Mouse (Mus musculus) cerebellum, adult 18-20 months (tissue): ENCODE data around the gene Pappa2.

Experiments used
- DNase-seq, 2 experiments: peaks; one replicate each; pipeline ENCODE4 v3.0.0; 2021

Gene Pappa2

DNA sequence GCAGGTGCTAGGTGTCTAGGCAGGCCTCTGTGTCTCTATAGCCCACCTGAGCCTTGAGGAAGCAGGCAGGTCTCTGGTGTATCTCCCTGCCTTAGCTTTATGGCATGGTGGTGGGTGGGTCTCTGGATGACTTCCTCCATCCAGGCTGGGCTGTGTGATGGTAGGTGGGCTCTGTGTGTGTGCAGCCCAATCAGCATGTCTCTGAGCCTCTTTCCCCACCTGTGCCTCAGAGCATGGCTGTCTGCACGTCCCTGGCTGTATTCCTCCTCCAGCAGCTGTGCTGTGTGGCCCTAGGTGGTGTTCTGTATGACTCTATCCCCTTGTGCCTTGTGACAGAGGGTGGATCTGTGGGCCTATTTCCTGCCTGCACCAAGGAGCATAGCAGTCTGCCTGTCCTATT is at the start of gene Pappa2:
Gene Pappa2, minus strand, starts transcription at position 101 of the 400 bp plus-strand sequence.
- DNase-seq: no peak

DNA sequence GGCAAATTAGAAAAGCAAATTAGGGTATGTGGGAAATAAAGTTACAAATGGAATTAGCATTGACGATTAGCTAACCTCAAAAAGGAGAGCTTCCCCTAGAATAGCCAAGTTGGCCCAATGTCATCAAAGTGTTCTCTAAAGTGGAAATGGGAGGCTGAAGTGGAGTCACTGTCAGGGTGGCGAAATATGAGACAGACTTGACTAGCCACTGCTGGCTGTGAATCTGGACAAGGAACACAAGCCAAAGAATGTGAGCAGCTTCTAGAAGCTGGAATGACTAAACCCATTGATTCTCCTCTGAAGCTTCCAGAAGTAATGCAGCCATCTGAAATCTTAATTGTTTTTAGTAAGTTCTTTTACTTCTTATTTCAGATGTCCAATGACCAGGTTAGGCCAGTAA is 48.8 kb upstream of the Pappa2 start:
- DNase-seq: no peak

- no peak for DNase-seq
These were observed 34.8 kb upstream of the Pappa2 start for GRCm38 (mm10) chr1:159014940-159015660.

DNA sequence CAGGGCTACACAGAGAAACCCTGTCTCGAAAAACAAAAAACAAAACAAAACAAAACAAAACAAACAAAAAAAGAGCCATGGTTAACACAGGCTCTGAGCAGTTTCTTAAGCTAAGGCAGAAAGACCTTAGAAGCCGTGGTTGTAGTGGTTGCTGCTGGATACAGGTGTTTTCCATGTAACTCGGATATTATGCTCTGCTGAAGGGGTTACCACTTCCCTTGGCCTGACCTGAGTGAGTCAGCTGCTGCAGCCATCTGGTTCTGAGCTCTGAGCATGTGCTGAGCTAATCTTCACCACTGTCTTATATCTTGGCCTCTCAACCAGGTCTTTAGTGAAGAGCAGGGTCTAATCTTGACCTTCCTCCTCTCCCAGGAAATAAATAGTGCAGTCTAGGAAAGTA is 6.8 kb upstream of the Pappa2 start:
- no peak for DNase-seq

- no peak for DNase-seq
These were observed 17.9 kb downstream of the Pappa2 start for GRCm38 (mm10) chr1:158962340-158962739.

GRCm38 (mm10) chr1:158960984-158961383 is 19.3 kb downstream of the Pappa2 start:
- no peak for DNase-seq

GRCm38 (mm10) chr1:158960549-158960948 is 19.7 kb downstream of the Pappa2 start:
- DNase-seq: no peak

- DNase-seq: no peak
These were observed 23.9 kb downstream of the Pappa2 start for GRCm38 (mm10) chr1:158956361-158956760.

GRCm38 (mm10) chr1:158954785-158955184 is 25.5 kb downstream of the Pappa2 start:
- no peak for DNase-seq

DNA sequence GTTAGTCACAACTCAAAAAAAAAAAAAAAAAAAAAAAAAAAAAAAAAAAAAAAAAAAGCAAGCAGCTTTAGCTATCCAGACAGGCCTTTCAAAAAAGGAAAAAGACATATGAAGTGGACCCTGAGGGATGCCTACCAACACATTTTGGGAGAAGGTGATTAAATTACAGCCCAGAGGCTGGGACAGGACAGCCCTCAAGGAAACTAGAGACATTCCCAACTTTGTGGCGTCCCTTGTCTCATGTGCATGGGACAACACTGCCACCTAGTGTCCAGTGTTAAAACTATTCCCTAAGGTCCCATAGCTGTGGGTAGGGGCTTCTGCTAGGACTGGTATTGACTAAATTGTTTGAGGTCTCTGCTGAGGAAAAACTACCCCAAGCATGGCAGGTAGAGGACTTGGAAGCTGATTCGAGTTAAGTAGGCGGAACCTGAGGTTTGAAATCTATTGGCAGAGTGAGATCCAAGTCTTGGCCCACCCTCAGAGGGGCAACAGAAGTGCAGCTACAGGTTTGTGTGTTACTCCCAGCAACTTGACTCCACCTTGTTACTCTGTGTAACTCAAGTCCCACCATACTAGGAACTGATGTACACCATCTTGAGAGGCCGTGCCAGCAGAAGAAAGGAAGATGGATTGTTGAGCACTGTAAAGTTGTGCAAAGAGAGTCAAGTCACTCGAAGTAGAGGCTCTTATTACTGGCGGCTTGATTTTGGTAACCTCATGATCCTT is 26.6 kb downstream of the Pappa2 start:
- peak; percentile 43 to 63 for DNase-seq

- no peak for DNase-seq
These were observed 31.2 kb downstream of the Pappa2 start for GRCm38 (mm10) chr1:158949041-158949440.

GRCm38 (mm10) chr1:158947981-158948735 is 32.1 kb downstream of the Pappa2 start:
- DNase-seq: no peak

DNA sequence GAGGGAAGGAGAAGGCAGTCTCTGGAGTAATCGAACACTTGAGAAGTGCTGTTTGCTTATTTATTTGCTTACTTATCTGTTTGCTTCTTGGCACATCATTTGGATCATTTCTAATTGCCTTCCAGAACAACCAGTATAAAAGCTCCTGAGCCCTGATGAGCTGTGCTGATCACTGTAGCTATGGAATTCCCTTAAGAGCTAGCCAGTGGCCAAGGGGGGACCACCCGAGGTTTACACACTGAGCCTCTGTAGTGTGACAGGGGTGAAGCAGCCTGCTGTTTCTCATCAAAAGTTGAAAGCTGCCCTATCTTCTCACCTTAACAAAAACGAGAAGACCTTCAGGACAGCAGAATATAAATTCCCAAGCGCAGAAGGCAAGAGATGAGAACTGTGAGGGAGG is 35.4 kb downstream of the Pappa2 start:
- no peak for DNase-seq

- DNase-seq: no peak
These were observed 37.4 kb downstream of the Pappa2 start for GRCm38 (mm10) chr1:158942864-158943263.

- DNase-seq: no peak
These were observed 39.3 kb downstream of the Pappa2 start for GRCm38 (mm10) chr1:158940966-158941365.

DNA sequence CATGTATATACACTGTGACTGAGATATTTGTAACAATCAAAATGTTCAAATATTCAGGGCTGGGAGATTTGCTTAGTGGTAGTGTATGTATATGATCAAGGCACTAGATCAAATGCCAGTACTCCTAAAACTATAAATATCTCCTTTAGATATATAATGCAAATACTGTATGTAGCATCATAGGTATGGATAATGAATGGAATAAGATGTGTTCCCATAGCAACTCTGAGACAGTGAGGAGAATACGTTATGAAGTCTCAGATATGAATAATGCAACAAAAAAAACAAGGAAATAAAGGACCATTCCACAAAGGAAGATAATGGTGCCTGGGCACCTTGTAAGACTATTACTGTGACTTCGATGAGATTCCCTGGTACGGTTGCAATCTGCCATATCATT is 45.8 kb downstream of the Pappa2 start:
- DNase-seq: no peak

- no peak for DNase-seq
These were observed 49.0 kb downstream of the Pappa2 start for GRCm38 (mm10) chr1:158931202-158931827.

DNA sequence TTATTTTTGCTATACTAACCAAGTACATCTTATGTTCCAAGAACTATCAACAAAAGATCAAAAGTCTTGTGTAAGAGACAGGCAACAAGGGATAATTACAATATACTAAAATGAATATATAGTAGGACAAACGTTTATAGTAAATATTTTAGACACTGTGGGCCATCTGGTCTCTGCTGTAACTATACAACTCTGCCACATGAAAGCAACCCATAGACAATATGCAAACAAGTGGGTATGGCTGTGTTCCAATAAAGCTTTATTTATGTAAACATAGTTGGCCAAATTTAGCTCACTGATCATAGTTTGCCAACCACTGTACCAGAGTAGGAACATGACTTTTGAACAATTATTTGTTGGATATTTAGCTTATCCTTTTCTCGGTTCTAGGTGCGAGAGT is 50.9 kb downstream of the Pappa2 start:
- no peak for DNase-seq

DNA sequence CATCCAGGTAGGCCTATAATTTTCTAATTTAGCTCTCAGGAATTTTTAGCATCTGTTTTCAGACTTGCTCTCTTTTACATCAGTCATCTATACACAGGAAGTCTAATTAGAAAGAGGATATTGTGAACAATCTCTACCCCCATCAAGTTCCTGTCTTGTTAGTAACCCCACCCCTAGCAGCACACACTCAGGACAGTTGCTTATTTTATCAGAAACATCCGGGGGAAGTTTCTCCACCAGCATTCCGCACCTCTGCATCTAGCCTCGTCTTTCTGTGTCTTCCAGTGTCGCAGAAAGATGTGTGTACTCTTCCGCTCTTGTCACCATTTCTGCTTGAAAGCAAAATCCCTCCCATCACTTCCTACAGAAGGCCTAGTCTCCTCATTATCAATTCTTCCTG is 59.8 kb downstream of the Pappa2 start:
- DNase-seq: no peak

GRCm38 (mm10) chr1:158918890-158919289 is 61.4 kb downstream of the Pappa2 start:
- DNase-seq: no peak

GRCm38 (mm10) chr1:158917067-158917466 is 63.2 kb downstream of the Pappa2 start:
- peak; percentile 9 to 13 for DNase-seq

DNA sequence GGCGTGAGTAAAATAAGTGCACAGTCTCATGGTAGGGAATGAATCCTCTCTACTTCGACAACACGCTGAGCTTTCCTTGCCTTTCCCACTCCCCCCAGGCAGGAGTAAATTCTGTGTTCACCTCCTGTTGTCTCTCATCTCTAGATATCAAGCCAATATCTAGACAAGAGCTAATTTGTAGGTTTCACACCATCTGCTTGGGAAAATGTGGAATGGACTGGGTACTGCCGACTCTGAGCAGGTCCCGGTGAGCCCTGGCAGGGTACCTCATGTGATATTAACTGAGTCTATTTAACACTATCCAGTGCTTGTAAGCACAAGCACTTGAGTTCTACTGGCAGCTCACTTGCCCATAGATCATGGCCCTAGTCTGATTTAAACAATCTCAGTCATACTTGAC is 64.7 kb downstream of the Pappa2 start:
- DNase-seq: peak in 1 of 2 experiments; percentile 6

GRCm38 (mm10) chr1:158910661-158911060 is 69.6 kb downstream of the Pappa2 start:
- no peak for DNase-seq
